Mouse (Mus musculus): ENCODE results near the gene Rpl13a.

- TF ChIP-seq EP300 (IDR thresholded peaks at IDR 0.05; ENCODE audit: insufficient read depth, low read depth, low read length) (no peak), CTCF (IDR thresholded peaks at IDR 0.05; ENCODE audit: low read depth, low read length) (no peak)
These were observed 19.3 kb upstream of the Rpl13a start for GRCm38 (mm10) chr7:45147899-45148298.
